Mouse (Mus musculus) lung, adult 2 months (tissue): Measurements from ENCODE around the gene Lmntd1.

Source experiments
- CTCF ChIP-seq: fragments of 200-500 bp; IDR thresholded peaks from 2 replicates; pipeline ENCODE4 v1.5.1; 2011; ENCODE audit warnings: mild to moderate bottlenecking, low read length, control low read depth; ENCODE audit not compliant: insufficient read depth
- POLR2A ChIP-seq: fragments of 200-500 bp; IDR thresholded peaks from 2 replicates; pipeline ENCODE4 v1.6.1; 2011; ENCODE audit warnings: low read depth, mild to moderate bottlenecking, control low read depth, low read length, borderline replicate concordance; ENCODE audit errors: extremely low read depth

DNA sequence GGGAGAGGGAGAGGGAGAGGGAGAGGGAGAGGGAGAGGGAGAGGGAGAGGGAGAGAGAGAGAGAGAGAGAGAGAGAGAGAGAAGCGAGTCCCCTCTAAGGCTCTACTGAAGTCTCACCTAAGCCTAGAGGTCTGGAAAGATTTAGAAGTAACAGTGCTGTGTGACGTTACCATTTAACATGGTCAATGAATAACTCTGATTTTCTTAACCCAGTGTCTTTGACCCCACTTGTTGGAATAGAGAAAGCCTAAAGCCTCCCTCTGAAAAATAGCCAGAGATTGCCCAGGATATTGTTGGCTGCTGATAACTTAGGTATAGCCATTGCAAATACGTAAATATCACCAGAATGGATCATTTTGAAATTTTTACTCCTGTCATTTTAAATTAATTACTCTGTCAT, 34.4 kb downstream of the Lmntd1 start:
- no peak for TF ChIP-seq POLR2A
- TF ChIP-seq CTCF: no peak
